Mouse (Mus musculus) lung, postnatal 0 days (tissue): ENCODE measurements at regions not wholly inside any gene's neighbourhood (a gene's known extent, or its start where the extent isn't known, plus 50 kb on each side); places are given as distances from the start of the nearest gene placed in this dataset.

Experiments used
- CTCF ChIP-seq: IDR thresholded peaks from 2 replicates; pipeline ENCODE4 v1.5.1; 2016; ENCODE audit warnings: antibody characterized with exemption, mild to moderate bottlenecking
- EP300 ChIP-seq: IDR thresholded peaks from 2 replicates; pipeline ENCODE4 v1.6.1; 2016; ENCODE audit warnings: antibody characterized with exemption, mild to moderate bottlenecking, control low read depth

DNA sequence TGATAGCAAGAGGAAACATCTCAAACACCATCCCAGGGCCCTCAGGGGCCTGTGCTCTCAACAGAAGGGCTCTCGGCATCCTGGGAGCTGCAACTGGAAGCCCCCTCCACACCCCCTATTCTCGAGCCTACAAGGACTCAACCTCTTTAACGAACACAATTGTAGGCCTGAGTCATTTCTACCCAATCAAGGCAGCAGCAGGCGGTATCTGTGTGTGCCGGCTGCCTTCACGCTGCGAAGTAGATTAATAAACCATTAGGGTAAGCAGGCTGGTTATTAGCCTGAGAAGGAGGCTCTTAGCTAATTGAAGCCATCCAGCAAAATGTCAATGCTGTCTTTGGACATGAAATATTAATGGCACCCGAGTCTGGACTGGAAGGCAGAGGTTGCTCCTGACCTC is 61.7 kb upstream of the Ppp1r26 start:
- TF ChIP-seq CTCF (no peak), EP300 (no peak)
